Mouse (Mus musculus) embryonic facial prominence, embryonic 15.5 days (tissue): ENCODE data around the gene Lmna. TPM values are rescaled to one million over a fixed set of nuclear protein-coding genes. Genes with fewer than 3 reads are reported as not detected.

Source experiments
- ATAC-seq: fragments of 200-750 bp; cut with Nextera tagmentation; 2 replicates; pipeline ENCODE4 v1.8.0; 2017; ENCODE audit warnings: low read depth, moderate TSS enrichment; ENCODE audit not compliant: insufficient number of reproducible peaks, low FRiP score, low TSS enrichment
- H3K27ac ChIP-seq: fragments of 300-500 bp; sonication (generic); replicated peaks from 2 replicates; pipeline ENCODE4 v1.5.1; 2015; ENCODE audit warnings: mild to moderate bottlenecking, inconsistent platforms
- H3K27me3 ChIP-seq: fragments of 300-500 bp; sonication (generic); 2 replicates; pipeline ENCODE4 v1.6.1; 2015; ENCODE audit warnings: inconsistent platforms
- H3K36me3 ChIP-seq: fragments of 300-500 bp; sonication (generic); 2 replicates; pipeline ENCODE4 v1.6.1; 2015; ENCODE audit warnings: mild to moderate bottlenecking, inconsistent platforms
- H3K4me1 ChIP-seq: fragments of 300-500 bp; sonication (generic); 2 replicates; pipeline ENCODE4 v1.6.1; 2015; ENCODE audit warnings: inconsistent platforms
- H3K4me2 ChIP-seq: fragments of 300-500 bp; sonication (generic); replicated peaks from 2 replicates; pipeline ENCODE4 v1.6.1; 2015; ENCODE audit warnings: mild to moderate bottlenecking, inconsistent platforms
- H3K4me3 ChIP-seq: fragments of 300-500 bp; sonication (generic); replicated peaks from 2 replicates; pipeline ENCODE4 v1.5.1; 2015; ENCODE audit warnings: mild to moderate bottlenecking, inconsistent platforms
- H3K9ac ChIP-seq: fragments of 300-500 bp; sonication (generic); 2 replicates; pipeline ENCODE4 v1.6.1; 2015; ENCODE audit warnings: inconsistent platforms
- H3K9me3 ChIP-seq: fragments of 300-500 bp; sonication (generic); replicated peaks from 2 replicates; pipeline ENCODE4 v1.6.1; 2016; ENCODE audit warnings: inconsistent platforms
- WGBS: fragments of 180-500 bp; shearing (Covaris S2); methylation state at CpG from one replicate; pipeline ENCODE4 v1.1.7; 2015; 5-methylcytosine and 5-hydroxymethylcytosine counted together
- polyA plus RNA-seq: library from polyadenylated mRNA; unstranded; fragments of >200 nt; fragmentation: Nextera tagmentation; extraction: Ambion mirVana; gene quantifications from 2 replicates; pipeline ENCODE4 v1.2.1, GENCODE M21; 2015

Gene Lmna
- polyA plus RNA-seq, 1 experiment from 2014 or later = 625 TPM

- Histone ChIP-seq H3K27me3 (no peaks in the 10 kb centered on the region), H3K4me3 (no peak overlapping the region), H3K4me2 (no peak overlapping the region), H3K4me1 (peaks cover 23% of the 10 kb centered on the region), H3K9ac (no peak overlapping the region), H3K36me3 (peaks cover 58% of the 10 kb centered on the region), H3K9me3 (no peaks in the 10 kb centered on the region), H3K27ac (0 out of 2 replicates have a peak overlapping the region, but pooled peaks have one; percentile 4)
- ATAC-seq = no peak
- 93% methylated on average over 5 of the region's 5 CpGs for WGBS
Measured at GRCm38 (mm10) chr3:88480679-88481078, 29.1 kb downstream of the Lmna start.

- Histone ChIP-seq H3K9ac (no peak overlapping the region), H3K36me3 (peaks cover 49% of the 10 kb centered on the region), H3K27ac (no peak overlapping the region), H3K4me2 (no peak overlapping the region), H3K4me3 (no peak overlapping the region), H3K9me3 (no peaks in the 10 kb centered on the region), H3K4me1 (peaks cover 21% of the 10 kb centered on the region), H3K27me3 (no peaks in the 10 kb centered on the region)
- no peak for ATAC-seq
- WGBS = 79% methylated on average over 4 of the region's 4 CpGs
Measured at GRCm38 (mm10) chr3:88479828-88480227, 29.9 kb downstream of the Lmna start.

GRCm38 (mm10) chr3:88479163-88479562, 30.6 kb downstream of the Lmna start:
- H3K4me3 ChIP-seq = no peak overlapping the region

GRCm38 (mm10) chr3:88477735-88478134, 32.0 kb downstream of the Lmna start:
- H3K27me3 ChIP-seq = no peaks in the 10 kb centered on the region
- ATAC-seq = peak; percentile 37
- no peak overlapping the region for H3K4me2 ChIP-seq
- no peak overlapping the region for H3K4me3 ChIP-seq
- peaks cover 25% of the 10 kb centered on the region for H3K4me1 ChIP-seq
- no peak overlapping the region for H3K9ac ChIP-seq
- H3K36me3 ChIP-seq = peaks cover 30% of the 10 kb centered on the region
- 2% methylated on average over 8 of the region's 8 CpGs for WGBS
- H3K27ac ChIP-seq = no peak overlapping the region
- H3K9me3 ChIP-seq = no peaks in the 10 kb centered on the region

More at GRCm38 (mm10) chr3:88479163-88479562, 30.6 kb downstream of the Lmna start:
- Histone ChIP-seq H3K4me2 (no peak overlapping the region), H3K27ac (no peak overlapping the region), H3K4me1 (peaks cover 16% of the 10 kb centered on the region), H3K36me3 (peaks cover 43% of the 10 kb centered on the region), H3K9me3 (no peaks in the 10 kb centered on the region), H3K27me3 (no peaks in the 10 kb centered on the region), H3K9ac (no peak overlapping the region)
- no peak for ATAC-seq
- WGBS = 50% methylated on average over 3 of the region's 3 CpGs

- Histone ChIP-seq H3K9ac (no peak overlapping the region), H3K4me2 (no peak overlapping the region), H3K27ac (no peak overlapping the region), H3K4me3 (no peak overlapping the region), H3K36me3 (peaks cover 17% of the 10 kb centered on the region), H3K9me3 (no peaks in the 10 kb centered on the region), H3K27me3 (no peaks in the 10 kb centered on the region), H3K4me1 (peaks cover 17% of the 10 kb centered on the region)
- no peak for ATAC-seq
- 61% methylated on average over 6 of the region's 6 CpGs for WGBS
Measured at GRCm38 (mm10) chr3:88476403-88476802, 33.4 kb downstream of the Lmna start.

GRCm38 (mm10) chr3:88473571-88473970, 36.2 kb downstream of the Lmna start:
- no peaks in the 10 kb centered on the region for H3K27me3 ChIP-seq
- no peak overlapping the region for H3K4me3 ChIP-seq
- no peaks in the 10 kb centered on the region for H3K9me3 ChIP-seq
- no peak overlapping the region for H3K9ac ChIP-seq
- H3K4me1 ChIP-seq = peaks cover 23% of the 10 kb centered on the region
- no peak for ATAC-seq
- 36% methylated on average over 1 of the region's 1 CpGs for WGBS
- peak overlapping the region; percentile 76 for H3K27ac ChIP-seq
- H3K4me2 ChIP-seq = no peak overlapping the region
- H3K36me3 ChIP-seq = no peaks in the 10 kb centered on the region

GRCm38 (mm10) chr3:88473020-88473419, 36.7 kb downstream of the Lmna start:
- Histone ChIP-seq H3K27ac (peak overlapping the region; percentile 76), H3K36me3 (no peaks in the 10 kb centered on the region), H3K9ac (no peak overlapping the region), H3K27me3 (no peaks in the 10 kb centered on the region), H3K4me2 (no peak overlapping the region), H3K9me3 (no peaks in the 10 kb centered on the region), H3K4me1 (peaks cover 23% of the 10 kb centered on the region), H3K4me3 (no peak overlapping the region)
- peak; percentile 74 for ATAC-seq
- WGBS = 14% methylated on average over 5 of the region's 5 CpGs

- Histone ChIP-seq H3K27me3 (no peaks in the 10 kb centered on the region), H3K9me3 (no peaks in the 10 kb centered on the region), H3K27ac (peak overlapping the region; percentile 12; the same call in 1 of the 2 replicates), H3K4me1 (peaks cover 18% of the 10 kb centered on the region), H3K36me3 (no peaks in the 10 kb centered on the region), H3K4me2 (no peak overlapping the region), H3K4me3 (no peak overlapping the region), H3K9ac (no peak overlapping the region)
- 27% methylated on average over 10 of the region's 10 CpGs for WGBS
- ATAC-seq = no peak
Measured at GRCm38 (mm10) chr3:88470943-88471479, 38.7 kb downstream of the Lmna start.

GRCm38 (mm10) chr3:88469466-88469865, 40.3 kb downstream of the Lmna start:
- no peaks in the 10 kb centered on the region for H3K36me3 ChIP-seq
- no peaks in the 10 kb centered on the region for H3K27me3 ChIP-seq
- H3K27ac ChIP-seq = no peak overlapping the region
- ATAC-seq = no peak
- 58% methylated on average over 2 of the region's 2 CpGs for WGBS
- H3K4me2 ChIP-seq = no peak overlapping the region
- no peak overlapping the region for H3K4me3 ChIP-seq
- peaks cover 18% of the 10 kb centered on the region for H3K4me1 ChIP-seq
- H3K9me3 ChIP-seq = no peaks in the 10 kb centered on the region
- no peak overlapping the region for H3K9ac ChIP-seq

GRCm38 (mm10) chr3:88467116-88467824, 42.5 kb downstream of the Lmna start:
- no peak overlapping the region for H3K4me2 ChIP-seq
- no peaks in the 10 kb centered on the region for H3K27me3 ChIP-seq
- ATAC-seq = peak; percentile 84; the same call in 1 of the 2 replicates
- H3K4me3 ChIP-seq = no peak overlapping the region
- H3K9me3 ChIP-seq = no peaks in the 10 kb centered on the region
- H3K27ac ChIP-seq = no peak overlapping the region
- WGBS = 25% methylated on average over 16 of the region's 16 CpGs
- no peaks in the 10 kb centered on the region for H3K36me3 ChIP-seq
- 0 out of 2 replicates have a peak, but pooled peaks cover 6% of the 10 kb centered on the region for H3K4me1 ChIP-seq
- no peak overlapping the region for H3K9ac ChIP-seq

GRCm38 (mm10) chr3:88465127-88465526, 44.6 kb downstream of the Lmna start:
- Histone ChIP-seq H3K9me3 (no peaks in the 10 kb centered on the region), H3K4me2 (no peak overlapping the region), H3K4me1 (peaks cover 10% of the 10 kb centered on the region; the same call in 1 of the 2 replicates), H3K27me3 (no peaks in the 10 kb centered on the region), H3K4me3 (no peak overlapping the region), H3K27ac (no peak overlapping the region), H3K9ac (no peak overlapping the region), H3K36me3 (no peaks in the 10 kb centered on the region)
- ATAC-seq = no peak
- 80% methylated on average over 2 of the region's 2 CpGs for WGBS
